Mouse (Mus musculus) midbrain, embryonic 14.5 days (tissue): ENCODE data around the gene Gm26741. TPM values are rescaled to one million over a fixed set of nuclear protein-coding genes. Genes with fewer than 3 reads are reported as not detected.

ENCODE experiments used
- ATAC-seq: fragments of 200-750 bp; cut with Nextera tagmentation; 2 replicates; pipeline ENCODE4 v1.8.0; 2017; ENCODE audit warnings: moderate number of reproducible peaks, moderate library complexity; ENCODE audit not compliant: low FRiP score, low TSS enrichment
- DNase-seq: peaks from one replicate; pipeline ENCODE4 v3.0.0-alpha.2; 2015
- H3K27ac ChIP-seq: fragments of 300-500 bp; sonication (generic); replicated peaks from 2 replicates; pipeline ENCODE4 v1.5.1; 2014; ENCODE audit warnings: mild to moderate bottlenecking, low read depth, low read length, moderate library complexity
- H3K27me3 ChIP-seq: fragments of 300-500 bp; sonication (generic); 2 replicates; pipeline ENCODE4 v1.6.1; 2014; ENCODE audit warnings: low read length, control low read depth, mixed read lengths; ENCODE audit not compliant: control insufficient read depth, insufficient read depth
- H3K36me3 ChIP-seq: fragments of 300-500 bp; sonication (generic); 2 replicates; pipeline ENCODE4 v1.6.1; 2014; ENCODE audit warnings: low read length, control low read depth; ENCODE audit not compliant: control insufficient read depth, insufficient read depth
- H3K4me1 ChIP-seq: fragments of 300-500 bp; sonication (generic); 2 replicates; pipeline ENCODE4 v1.6.1; 2014; ENCODE audit warnings: mild to moderate bottlenecking, antibody characterized with exemption, low read length, control low read depth; ENCODE audit not compliant: control insufficient read depth, insufficient read depth
- H3K4me2 ChIP-seq: fragments of 300-500 bp; sonication (generic); 2 replicates; pipeline ENCODE4 v1.6.1; 2014; ENCODE audit warnings: mild to moderate bottlenecking, low read length, moderate library complexity
- H3K4me3 ChIP-seq: fragments of 300-500 bp; sonication (generic); replicated peaks from 2 replicates; pipeline ENCODE4 v1.5.1; 2014; ENCODE audit warnings: low read depth, low read length
- H3K9ac ChIP-seq: fragments of 300-500 bp; sonication (generic); replicated peaks from 2 replicates; pipeline ENCODE4 v1.6.1; 2014; ENCODE audit warnings: mild to moderate bottlenecking, low read length, moderate library complexity
- H3K9me3 ChIP-seq: fragments of 300-500 bp; sonication (generic); 2 replicates; pipeline ENCODE4 v1.6.1; 2016; ENCODE audit warnings: low read length, control low read depth, mixed read lengths; ENCODE audit not compliant: control insufficient read depth
- WGBS: fragments of 180-500 bp; shearing (Covaris S2); extraction: QIAGEN DNeasy Blood & Tissue Kit; methylation state at CpG from one replicate; pipeline ENCODE4 v1.1.7; 2014; 5-methylcytosine and 5-hydroxymethylcytosine counted together
- polyA plus RNA-seq: library from polyadenylated mRNA; unstranded; fragments of >200 nt; fragmentation: Nextera tagmentation; extraction: Ambion mirVana; gene quantifications from 2 replicates; pipeline ENCODE4 v1.2.1, GENCODE M21; 2014

Gm26741 gene
- polyA plus RNA-seq, 1 experiment from 2014 or later, result not detected

- no peak overlapping the region for H3K4me3 ChIP-seq
- H3K4me1 ChIP-seq, result no peaks in the 10 kb centered on the region
- H3K36me3 ChIP-seq, result peaks cover 5% of the 10 kb centered on the region; the same call in 1 of the 2 replicates
- no peaks in the 10 kb centered on the region for H3K27me3 ChIP-seq
- H3K9me3 ChIP-seq, result no peaks in the 10 kb centered on the region
- WGBS, result 91% methylated on average over 9 of the region's 9 CpGs
- DNase-seq (no peak), ATAC-seq (no peak)
- no peak overlapping the region for H3K27ac ChIP-seq
- H3K9ac ChIP-seq, result no peak overlapping the region
- H3K4me2 ChIP-seq, result no peak overlapping the region
These were observed 2.5 kb downstream of the Gm26741 start for GRCm38 (mm10) chr10:52360862-52361609.

- Histone ChIP-seq H3K4me2 (no peak overlapping the region), H3K36me3 (no peaks in the 10 kb centered on the region), H3K9ac (no peak overlapping the region), H3K9me3 (no peaks in the 10 kb centered on the region), H3K4me3 (no peak overlapping the region), H3K4me1 (no peaks in the 10 kb centered on the region), H3K27me3 (no peaks in the 10 kb centered on the region), H3K27ac (no peak overlapping the region)
- 95% methylated on average over 4 of the region's 4 CpGs for WGBS
- DNase-seq (no peak), ATAC-seq (no peak)
These were observed 9.8 kb downstream of the Gm26741 start for GRCm38 (mm10) chr10:52368376-52368775.

DNA sequence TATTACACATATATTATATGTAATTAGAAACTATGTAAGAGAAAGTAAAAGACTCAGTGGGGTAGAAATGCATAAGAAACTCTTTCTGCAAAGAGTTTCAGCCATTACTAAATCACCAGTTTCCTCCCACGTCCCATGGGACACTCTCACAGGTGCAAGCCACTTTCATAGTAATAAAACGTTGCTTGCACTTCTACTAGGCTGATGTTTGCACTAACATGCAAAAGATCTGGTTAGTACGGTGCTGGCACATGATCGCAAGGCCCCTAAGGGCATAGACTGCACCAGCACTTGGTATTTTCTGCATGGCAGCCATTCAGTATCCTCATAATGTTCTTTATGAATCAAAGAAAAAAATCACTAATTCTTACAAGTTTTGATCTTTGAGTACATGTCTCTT is 15.3 kb downstream of the Gm26741 start:
- DNase-seq (no peak), ATAC-seq (no peak)
- 85% methylated on average over 4 of the region's 4 CpGs for WGBS
- H3K4me2 ChIP-seq, result no peak overlapping the region
- no peaks in the 10 kb centered on the region for H3K9me3 ChIP-seq
- peaks cover 5% of the 10 kb centered on the region for H3K4me1 ChIP-seq
- no peak overlapping the region for H3K27ac ChIP-seq
- H3K27me3 ChIP-seq, result no peaks in the 10 kb centered on the region
- no peak overlapping the region for H3K4me3 ChIP-seq
- H3K9ac ChIP-seq, result no peak overlapping the region
- H3K36me3 ChIP-seq, result no peaks in the 10 kb centered on the region

- no peak overlapping the region for H3K4me3 ChIP-seq
- no peak overlapping the region for H3K9ac ChIP-seq
- H3K4me2 ChIP-seq, result no peak overlapping the region
- H3K27me3 ChIP-seq, result no peaks in the 10 kb centered on the region
- no peaks in the 10 kb centered on the region for H3K36me3 ChIP-seq
- ATAC-seq, result no peak
- H3K9me3 ChIP-seq, result no peaks in the 10 kb centered on the region
- peaks cover 12% of the 10 kb centered on the region for H3K4me1 ChIP-seq
- no peak overlapping the region for H3K27ac ChIP-seq
- no peak for DNase-seq
These were observed 16.1 kb downstream of the Gm26741 start for GRCm38 (mm10) chr10:52374651-52375050.

- ATAC-seq, result no peak
- 97% methylated on average over 2 of the region's 2 CpGs for WGBS
- H3K36me3 ChIP-seq, result no peaks in the 10 kb centered on the region
These were observed 17.9 kb downstream of the Gm26741 start for GRCm38 (mm10) chr10:52376422-52376821.

DNA sequence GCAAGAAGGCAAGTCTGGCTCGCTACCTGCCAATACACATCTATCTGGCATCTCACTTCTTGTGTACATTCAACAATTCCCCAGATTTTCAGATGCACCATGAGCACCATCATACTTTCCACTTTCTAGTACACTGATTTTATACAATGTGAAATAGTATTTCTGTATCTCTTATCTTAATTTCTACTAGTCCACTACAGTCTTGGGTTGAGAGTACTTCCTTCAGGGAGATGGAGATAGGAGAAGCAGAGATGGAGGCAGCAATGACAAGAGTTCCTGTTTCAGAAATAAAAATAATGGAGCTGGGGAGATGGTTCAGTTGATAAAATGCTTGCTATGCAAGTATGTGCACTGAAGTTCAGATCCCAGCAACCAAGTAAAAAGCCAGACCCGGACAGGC is 19.2 kb downstream of the Gm26741 start:
- ATAC-seq (no peak), DNase-seq (no peak)
- H3K4me2 ChIP-seq, result no peak overlapping the region
- peaks cover 15% of the 10 kb centered on the region for H3K4me1 ChIP-seq
- H3K4me3 ChIP-seq, result no peak overlapping the region
- H3K9ac ChIP-seq, result no peak overlapping the region
- H3K27me3 ChIP-seq, result no peaks in the 10 kb centered on the region
- H3K27ac ChIP-seq, result no peak overlapping the region
- H3K9me3 ChIP-seq, result no peaks in the 10 kb centered on the region
- WGBS, result 92% methylated on average over 2 of the region's 2 CpGs
- no peaks in the 10 kb centered on the region for H3K36me3 ChIP-seq

More at GRCm38 (mm10) chr10:52376422-52376821, 17.9 kb downstream of the Gm26741 start:
- H3K4me2 ChIP-seq, result no peak overlapping the region
- no peak overlapping the region for H3K27ac ChIP-seq
- H3K9me3 ChIP-seq, result no peaks in the 10 kb centered on the region
- peaks cover 14% of the 10 kb centered on the region for H3K4me1 ChIP-seq
- H3K27me3 ChIP-seq, result no peaks in the 10 kb centered on the region
- H3K4me3 ChIP-seq, result no peak overlapping the region
- H3K9ac ChIP-seq, result no peak overlapping the region
- DNase-seq, result no peak

GRCm38 (mm10) chr10:52381321-52381801 is 22.8 kb downstream of the Gm26741 start:
- Histone ChIP-seq H3K27me3 (no peaks in the 10 kb centered on the region), H3K36me3 (no peaks in the 10 kb centered on the region), H3K9ac (peak overlapping the region; percentile 87), H3K4me3 (peak overlapping the region; percentile 90), H3K4me2 (peak overlapping the region; percentile 76), H3K9me3 (no peaks in the 10 kb centered on the region), H3K27ac (peak overlapping the region; percentile 95), H3K4me1 (peaks cover 18% of the 10 kb centered on the region)
- under 1% methylated on average over 19 of the region's 19 CpGs for WGBS
- ATAC-seq (peak; percentile 61), DNase-seq (peak; percentile 74)

DNA sequence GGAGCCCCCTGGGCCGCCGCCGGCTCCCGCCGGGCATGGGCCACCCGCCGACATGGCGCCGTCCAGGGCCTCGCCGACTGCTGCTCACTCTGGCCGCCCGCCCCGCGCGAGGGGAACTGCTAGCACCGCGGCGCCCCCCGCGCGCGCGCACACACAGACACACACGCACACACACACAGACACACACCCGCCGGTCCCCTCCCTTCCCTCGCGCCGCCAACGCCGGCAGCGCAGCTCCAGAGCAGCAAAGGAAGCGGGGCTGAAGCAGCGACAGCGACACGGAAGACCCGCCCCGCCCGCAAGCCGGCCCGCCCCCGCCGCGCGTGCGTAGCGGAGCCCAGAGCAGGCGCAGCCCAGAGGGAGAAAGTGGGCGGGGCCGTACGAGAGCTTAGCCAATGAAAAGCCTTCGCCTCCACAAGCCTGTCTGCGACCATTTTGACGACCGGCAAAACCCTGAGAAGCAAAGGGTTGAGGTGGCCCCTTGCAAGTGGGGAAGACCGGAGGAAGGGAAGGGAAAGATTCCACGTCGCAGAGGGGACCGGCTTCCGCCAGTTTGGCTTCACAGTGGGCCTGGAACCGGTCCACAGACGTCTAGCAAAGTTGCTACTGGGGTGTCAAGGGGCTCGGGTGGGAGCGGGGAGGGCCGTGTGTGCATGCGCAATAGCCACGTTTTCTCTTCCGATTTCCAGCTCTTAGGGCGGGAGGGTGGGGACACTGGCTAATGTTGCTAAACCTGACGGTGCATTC is 23.5 kb downstream of the Gm26741 start, which contains the start of gene Gopc:
Gene Gopc, minus strand, starts transcription at position 280 of the 747 bp plus-strand sequence.
- Histone ChIP-seq H3K9ac (peak within 1 kb of the TSS; percentile 87), H3K27me3 (no peaks in the 10 kb centered on the region), H3K4me2 (peak within 1 kb of the TSS; percentile 76), H3K36me3 (no peaks in the 10 kb centered on the region), H3K4me1 (peaks cover 18% of the 10 kb centered on the region), H3K4me3 (peak within 1 kb of the TSS; percentile 90), H3K9me3 (no peaks in the 10 kb centered on the region), H3K27ac (peak within 1 kb of the TSS; percentile 95)
- ATAC-seq (peak; percentile 98), DNase-seq (peak; percentile 100)
- under 1% methylated on average over 70 of the region's 71 CpGs for WGBS
